Mouse (Mus musculus) hindbrain, postnatal 0 days (tissue): ENCODE measurements around the gene Gjd2. TPM values are rescaled to one million over a fixed set of nuclear protein-coding genes. Genes with fewer than 3 reads are reported as not detected.

Experiments
- ATAC-seq: fragments of 200-750 bp; cut with Nextera tagmentation; 2 replicates; pipeline ENCODE4 v1.8.0; 2017; ENCODE audit warnings: mild to moderate bottlenecking, moderate TSS enrichment, moderate library complexity
- DNase-seq: peaks from one replicate; pipeline ENCODE4 v3.0.0-alpha.2; 2015; ENCODE audit warnings: low spot score
- H3K27ac ChIP-seq: fragments of 300-500 bp; sonication (generic); 2 replicates; pipeline ENCODE4 v1.5.1; 2014; ENCODE audit warnings: mild to moderate bottlenecking
- H3K27me3 ChIP-seq: fragments of 300-500 bp; sonication (generic); 2 replicates; pipeline ENCODE4 v1.6.1; 2014; ENCODE audit warnings: low read length, mixed read lengths; ENCODE audit not compliant: insufficient read depth
- H3K36me3 ChIP-seq: fragments of 300-500 bp; sonication (generic); 2 replicates; pipeline ENCODE4 v1.6.1; 2014; ENCODE audit warnings: low read length, mixed read lengths; ENCODE audit not compliant: insufficient read depth
- H3K4me1 ChIP-seq: fragments of 300-500 bp; sonication (generic); 2 replicates; pipeline ENCODE4 v1.6.1; 2014; ENCODE audit warnings: antibody characterized with exemption, low read length, mixed read lengths; ENCODE audit not compliant: insufficient read depth
- H3K4me2 ChIP-seq: fragments of 300-500 bp; sonication (generic); 2 replicates; pipeline ENCODE4 v1.6.1; 2014; ENCODE audit warnings: low read depth, mild to moderate bottlenecking, low read length, moderate library complexity, mixed read lengths
- H3K4me3 ChIP-seq: fragments of 300-500 bp; sonication (generic); 2 replicates; pipeline ENCODE4 v1.5.1; 2014; ENCODE audit warnings: low read length
- H3K9ac ChIP-seq: fragments of 300-500 bp; sonication (generic); replicated peaks from 2 replicates; pipeline ENCODE4 v1.6.1; 2014; ENCODE audit warnings: mild to moderate bottlenecking, low read length, moderate library complexity, mixed read lengths
- H3K9me3 ChIP-seq: fragments of 300-500 bp; sonication (generic); 2 replicates; pipeline ENCODE4 v1.6.1; 2016; ENCODE audit warnings: low read length, mixed read lengths
- CTCF ChIP-seq: IDR thresholded peaks from 2 replicates; pipeline ENCODE4 v1.5.1; 2016; ENCODE audit warnings: antibody characterized with exemption, control low read depth, low read depth
- whole genome bisulfite sequencing: fragments of 180-500 bp; shearing (Covaris S2); extraction: QIAGEN DNeasy Blood & Tissue Kit; methylation state at CpG from one replicate; pipeline ENCODE4 v1.1.7; 2014; 5-methylcytosine and 5-hydroxymethylcytosine counted together
- polyA plus RNA-seq: library from polyadenylated mRNA; unstranded; fragments of >200 nt; fragmentation: Nextera tagmentation; extraction: Ambion mirVana; gene quantifications from 2 replicates; pipeline ENCODE4 v1.2.1, GENCODE M21; 2015
- total RNA-seq: library from RNA; depleted of rRNA; stranded (reverse); fragments of >200 nt; gene quantifications from 2 replicates; pipeline ENCODE4 v1.2.3, GENCODE M21; 2014

Gene Gjd2
- total and polyA plus RNA-seq, 2 experiments from 2014 or later: 12.8 to 60.8 TPM

GRCm38 (mm10) chr2:114052696-114053598 lies 39.5 kb upstream of the Gjd2 start, which contains the start of gene Actc1:
TSS of gene Actc1 (minus strand) at chr2:114053548.
- WGBS: 29% methylated on average over 14 of the region's 14 CpGs
- H3K36me3 ChIP-seq: no peaks in the 10 kb centered on the region
- no peak within 1 kb of the TSS for H3K9ac ChIP-seq
- no peak within 1 kb of the TSS for H3K27ac ChIP-seq
- ATAC-seq (peak; percentile 51), DNase-seq (peak; percentile 34)
- no peaks in the 10 kb centered on the region for H3K4me1 ChIP-seq
- no peak for TF ChIP-seq CTCF
- no peaks in the 10 kb centered on the region for H3K27me3 ChIP-seq
- no peaks in the 10 kb centered on the region for H3K9me3 ChIP-seq
- peak within 1 kb of the TSS; percentile 33 for H3K4me2 ChIP-seq
- no peak within 1 kb of the TSS for H3K4me3 ChIP-seq

- no peak for ATAC-seq
- WGBS: 87% methylated on average over 14 of the region's 14 CpGs
Measured at GRCm38 (mm10) chr2:114051871-114052241, 38.4 kb upstream of the Gjd2 start.

GRCm38 (mm10) chr2:114051111-114051870 lies 37.9 kb upstream of the Gjd2 start:
- H3K4me1 ChIP-seq: no peaks in the 10 kb centered on the region
- no peak overlapping the region for H3K4me2 ChIP-seq
- no peak overlapping the region for H3K4me3 ChIP-seq
- DNase-seq (no peak), ATAC-seq (no peak)
- 87% methylated on average over 7 of the region's 7 CpGs for WGBS
- TF ChIP-seq CTCF: no peak
- H3K9ac ChIP-seq: no peak overlapping the region
- no peaks in the 10 kb centered on the region for H3K36me3 ChIP-seq
- no peaks in the 10 kb centered on the region for H3K27me3 ChIP-seq
- H3K27ac ChIP-seq: no peak overlapping the region
- no peaks in the 10 kb centered on the region for H3K9me3 ChIP-seq

More at GRCm38 (mm10) chr2:114051871-114052241, 38.4 kb upstream of the Gjd2 start:
- TF ChIP-seq CTCF: no peak
- no peaks in the 10 kb centered on the region for H3K9me3 ChIP-seq
- H3K27ac ChIP-seq: no peak overlapping the region
- H3K4me3 ChIP-seq: no peak overlapping the region
- no peaks in the 10 kb centered on the region for H3K36me3 ChIP-seq
- DNase-seq: no peak
- H3K9ac ChIP-seq: no peak overlapping the region
- H3K27me3 ChIP-seq: no peaks in the 10 kb centered on the region
- no peak overlapping the region for H3K4me2 ChIP-seq
- H3K4me1 ChIP-seq: no peaks in the 10 kb centered on the region

GRCm38 (mm10) chr2:114050150-114050549 lies 36.7 kb upstream of the Gjd2 start:
- ATAC-seq: no peak
- H3K9me3 ChIP-seq: no peaks in the 10 kb centered on the region
- no peak overlapping the region for H3K9ac ChIP-seq
- no peaks in the 10 kb centered on the region for H3K4me1 ChIP-seq
- H3K27me3 ChIP-seq: no peaks in the 10 kb centered on the region
- no peak for DNase-seq
- no peak overlapping the region for H3K4me3 ChIP-seq
- no peak overlapping the region for H3K4me2 ChIP-seq
- no peak overlapping the region for H3K27ac ChIP-seq
- no peak for TF ChIP-seq CTCF
- WGBS: 96% methylated on average over 7 of the region's 7 CpGs
- no peaks in the 10 kb centered on the region for H3K36me3 ChIP-seq

- no peak overlapping the region for H3K9ac ChIP-seq
- H3K9me3 ChIP-seq: no peaks in the 10 kb centered on the region
- no peak for DNase-seq
- H3K27ac ChIP-seq: no peak overlapping the region
- WGBS: 94% methylated on average over 7 of the region's 7 CpGs
- H3K36me3 ChIP-seq: no peaks in the 10 kb centered on the region
- H3K4me1 ChIP-seq: no peaks in the 10 kb centered on the region
- TF ChIP-seq CTCF: no peak
- no peak overlapping the region for H3K4me3 ChIP-seq
- no peaks in the 10 kb centered on the region for H3K27me3 ChIP-seq
- ATAC-seq: no peak
- no peak overlapping the region for H3K4me2 ChIP-seq
Measured at GRCm38 (mm10) chr2:114049372-114049771, 36.0 kb upstream of the Gjd2 start.

GRCm38 (mm10) chr2:114047960-114048611 lies 34.7 kb upstream of the Gjd2 start:
- H3K36me3 ChIP-seq: no peaks in the 10 kb centered on the region
- DNase-seq: no peak
- no peak for TF ChIP-seq CTCF

More at GRCm38 (mm10) chr2:114047960-114048611, 34.7 kb upstream of the Gjd2 start:
- H3K4me1 ChIP-seq: no peaks in the 10 kb centered on the region
- no peaks in the 10 kb centered on the region for H3K9me3 ChIP-seq
- H3K4me3 ChIP-seq: no peak overlapping the region
- H3K27ac ChIP-seq: no peak overlapping the region
- H3K9ac ChIP-seq: no peak overlapping the region
- H3K27me3 ChIP-seq: no peaks in the 10 kb centered on the region
- H3K4me2 ChIP-seq: no peak overlapping the region
- WGBS: 85% methylated on average over 5 of the region's 5 CpGs
- ATAC-seq: no peak
